Mouse (Mus musculus): ENCODE data around the gene Ubxn1.
"Not testable (repeated sequence)": the region's sequence is repeated elsewhere in the genome, so short reads cannot be mapped to it uniquely, and the experiment has no call there.

Gene Ubxn1

GRCm38 (mm10) chr19:8871267-8872186 is at the start of gene Ubxn1:
Gene Ubxn1 (plus strand): TSS chr19:8871496.
- in situ Hi-C loops (cut with MseI, MboI), result no loop called here

- in situ Hi-C loops (cut with MseI, MboI), result no loop called here
These were observed 48.6 kb upstream of the Ubxn1 start for GRCm38 (mm10) chr19:8822696-8823095.

- in situ Hi-C loops (cut with MseI, MboI), result no loop called here
These were observed 41.6 kb upstream of the Ubxn1 start, which contains the start of gene AC129217.1 for GRCm38 (mm10) chr19:8829660-8830059. Gene AC129217.1 (plus strand): TSS chr19:8829773.

GRCm38 (mm10) chr19:8830664-8831063 is 40.6 kb upstream of the Ubxn1 start:
- in situ Hi-C loops (cut with MseI, MboI), result no loop called here

GRCm38 (mm10) chr19:8831262-8831661 is 40.0 kb upstream of the Ubxn1 start:
- in situ Hi-C loops (cut with MseI, MboI), result no loop called here

GRCm38 (mm10) chr19:8832971-8833370 is 38.3 kb upstream of the Ubxn1 start:
- in situ Hi-C loops (cut with MseI, MboI), result no loop called here

- in situ Hi-C loops (cut with MseI, MboI), result not testable (repeated sequence)
These were observed 35.0 kb upstream of the Ubxn1 start for GRCm38 (mm10) chr19:8836327-8836726.

- in situ Hi-C loops (cut with MseI, MboI), result no loop called here
These were observed 34.0 kb upstream of the Ubxn1 start, which contains the start of gene Bscl2 for GRCm38 (mm10) chr19:8837251-8837791. Gene Bscl2 (plus strand): TSS chr19:8837467.

GRCm38 (mm10) chr19:8838041-8838730 is 33.1 kb upstream of the Ubxn1 start:
- in situ Hi-C loops (cut with MseI, MboI), result no loop called here

GRCm38 (mm10) chr19:8839103-8839907 is 32.0 kb upstream of the Ubxn1 start, which contains the start of gene Gng3:
Gene Gng3 (minus strand): TSS chr19:8839194.
- in situ Hi-C loops (cut with MseI, MboI), result no loop called here

GRCm38 (mm10) chr19:8839908-8840791 is 31.1 kb upstream of the Ubxn1 start:
- in situ Hi-C loops (cut with MseI, MboI), result no loop called here

- in situ Hi-C loops (cut with MseI, MboI), result no loop called here
These were observed 30.3 kb upstream of the Ubxn1 start for GRCm38 (mm10) chr19:8841012-8841411.

- in situ Hi-C loops (cut with MseI, MboI), result no loop called here
These were observed 28.3 kb upstream of the Ubxn1 start for GRCm38 (mm10) chr19:8842961-8843360.

GRCm38 (mm10) chr19:8844371-8845129 is 26.7 kb upstream of the Ubxn1 start:
- in situ Hi-C loops (cut with MseI, MboI), result no loop called here

GRCm38 (mm10) chr19:8848356-8848755 is 22.9 kb upstream of the Ubxn1 start:
- in situ Hi-C loops (cut with MseI, MboI), result no loop called here

GRCm38 (mm10) chr19:8850402-8850901 is 20.8 kb upstream of the Ubxn1 start, which contains the start of gene Lrrn4cl:
Gene Lrrn4cl (plus strand): TSS chr19:8850768.
- in situ Hi-C loops (cut with MseI, MboI), result loop anchor here in 1 of 2 experiments (10.0 kb wide), 1 partner anchor 254 kb away; no protein-coding TSS in a partner anchor

GRCm38 (mm10) chr19:8851639-8852038 is 19.7 kb upstream of the Ubxn1 start:
- in situ Hi-C loops (cut with MseI, MboI), result loop anchor here in 1 of 2 experiments (10.0 kb wide), 1 partner anchor 253 kb away; no protein-coding TSS in a partner anchor

GRCm38 (mm10) chr19:8852236-8852928 is 18.9 kb upstream of the Ubxn1 start:
- in situ Hi-C loops (cut with MseI, MboI), result loop anchor here in 1 of 2 experiments (10.0 kb wide), 1 partner anchor 252 kb away; no protein-coding TSS in a partner anchor

Data from mouse trophoblast stem cell (cell line).